Mouse (Mus musculus) testis, adult 2 months (tissue): ENCODE data around the gene Cnp.

Experiments used
- CTCF ChIP-seq: fragments of 200-500 bp; IDR thresholded peaks from 2 replicates; pipeline ENCODE4 v1.5.1; 2012; ENCODE audit warnings: low read depth, mild to moderate bottlenecking, inconsistent platforms, low read length, moderate library complexity; ENCODE audit not compliant: control insufficient read depth, insufficient read depth, insufficient replicate concordance
- POLR2A ChIP-seq: fragments of 200-500 bp; IDR thresholded peaks from 2 replicates; pipeline ENCODE4 v1.6.1; 2012; ENCODE audit warnings: low read depth, mild to moderate bottlenecking, inconsistent platforms, low read length, moderate library complexity; ENCODE audit not compliant: control insufficient read depth

DNA sequence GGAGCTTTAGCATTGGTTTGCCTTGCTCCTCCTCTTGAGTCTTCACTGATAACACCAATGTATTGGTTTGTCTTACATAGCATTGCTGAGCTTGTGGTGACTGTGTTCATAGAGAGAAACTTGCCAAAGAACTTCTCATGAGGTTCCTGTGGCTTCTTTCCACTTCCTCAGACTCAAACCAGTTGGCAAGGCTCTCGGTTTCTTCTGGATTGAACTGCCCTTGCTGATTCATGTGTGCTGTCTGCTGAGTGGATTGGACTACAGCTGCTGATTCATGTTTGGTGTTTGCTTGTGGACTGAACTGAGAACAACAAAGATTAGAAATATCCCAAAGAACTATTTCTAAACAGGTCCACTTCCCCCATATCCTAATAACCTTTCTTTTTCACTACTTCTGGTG, 38.7 kb upstream of the Cnp start:
- TF ChIP-seq POLR2A: no peak
- no peak for TF ChIP-seq CTCF
